Mouse (Mus musculus) brain, embryonic 14.5 days (tissue): ENCODE data around the gene Zfp280c. TPM values are rescaled to one million over a fixed set of nuclear protein-coding genes. Genes with fewer than 3 reads are reported as not detected.

Experiments
- DNase-seq: peaks from one replicate; pipeline ENCODE4 v3.0.0-alpha.2; 2011; ENCODE audit warnings: low read depth
- CTCF ChIP-seq: fragments of 200-500 bp; IDR thresholded peaks from 2 replicates; pipeline ENCODE4 v1.5.1; 2012; ENCODE audit warnings: inconsistent platforms, mild to moderate bottlenecking, moderate library complexity, borderline replicate concordance; ENCODE audit not compliant: insufficient read depth, insufficient read length; ENCODE audit errors: extremely low read depth
- POLR2A ChIP-seq: fragments of 200-500 bp; IDR thresholded peaks from 2 replicates; pipeline ENCODE4 v1.6.1; 2012; ENCODE audit warnings: mild to moderate bottlenecking, inconsistent platforms, borderline replicate concordance; ENCODE audit not compliant: poor library complexity, insufficient read depth, insufficient read length, severe bottlenecking; ENCODE audit errors: extremely low read depth
- polyA plus RNA-seq: library from polyadenylated mRNA; depleted of rRNA; stranded (reverse); fragments of >200 nt; gene quantifications from 2 replicates; pipeline ENCODE4 v1.2.3, GENCODE M21; 2012; rRNA removed

The Zfp280c gene
- polyA plus RNA-seq, 1 experiment, result 36.0 TPM

- TF ChIP-seq POLR2A (no peak), CTCF (no peak)
- DNase-seq, result no peak
Observed at GRCm38 (mm10) chrX:48525866-48526265, 68.4 kb downstream of the Zfp280c start.

DNA sequence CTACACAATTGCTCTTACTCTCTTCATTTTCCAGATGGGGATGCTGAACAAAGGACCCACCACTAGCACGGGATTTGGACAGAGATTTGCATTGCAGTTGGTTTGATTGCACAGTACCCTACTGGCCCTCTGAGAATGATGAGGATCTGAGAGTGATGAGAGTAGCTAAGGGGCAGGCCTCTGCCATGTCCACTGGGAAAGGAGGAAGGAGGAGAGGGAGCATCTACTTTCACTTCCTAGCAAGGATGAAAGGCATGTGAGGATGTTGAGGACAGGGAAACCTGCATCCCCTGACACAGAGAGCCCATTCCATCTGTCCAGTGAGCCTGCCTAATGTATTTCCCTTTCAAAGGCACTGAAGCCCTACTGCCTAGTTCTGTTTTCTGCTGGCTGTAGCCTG is 69.0 kb downstream of the Zfp280c start:
- DNase-seq, result no peak

DNA sequence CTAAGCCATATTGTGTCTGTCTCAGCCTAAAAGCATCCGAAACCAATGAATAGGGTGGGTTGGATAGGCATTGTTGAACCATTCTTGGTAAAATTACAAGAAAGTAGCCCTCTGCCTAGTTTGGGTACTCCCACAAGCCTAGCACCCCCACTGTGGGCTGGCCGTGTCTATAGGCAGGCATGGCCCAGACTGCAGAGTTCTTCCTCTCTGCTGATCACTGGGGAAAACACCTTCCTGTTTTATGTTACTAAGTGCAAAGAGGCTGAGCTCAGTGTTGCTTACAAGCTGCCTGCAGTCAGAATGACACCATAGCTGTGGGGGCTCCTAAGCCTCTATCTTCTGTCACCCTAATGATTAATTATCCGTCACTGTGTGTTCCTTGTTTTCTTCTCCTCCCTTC is 70.8 kb downstream of the Zfp280c start:
- TF ChIP-seq POLR2A, result no peak
- no peak for TF ChIP-seq CTCF
- no peak for DNase-seq

More for the DNA sequence above, 69.0 kb downstream of the Zfp280c start:
- TF ChIP-seq POLR2A (no peak), CTCF (no peak)

DNA sequence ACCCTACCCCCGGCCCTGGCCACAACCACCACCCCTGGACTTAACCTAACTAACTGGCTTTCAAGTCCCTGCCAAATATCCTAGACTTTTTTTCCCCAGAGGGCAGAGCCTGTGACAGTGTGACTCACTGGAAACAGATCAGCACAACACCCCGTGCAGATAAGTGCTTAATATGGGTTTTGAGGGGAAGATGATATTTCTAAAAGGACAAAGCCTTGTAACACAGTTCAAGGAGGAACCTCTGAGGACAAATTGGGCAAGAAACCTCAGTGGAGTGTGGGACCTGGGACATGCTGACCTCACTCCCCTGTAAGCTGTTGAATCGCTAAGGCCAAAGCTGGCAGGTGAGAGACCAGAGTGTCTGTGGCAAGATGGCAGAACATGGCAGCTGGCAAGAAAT is 72.7 kb downstream of the Zfp280c start:
- TF ChIP-seq POLR2A (no peak), CTCF (no peak)
- no peak for DNase-seq

GRCm38 (mm10) chrX:48519549-48520085 is 74.7 kb downstream of the Zfp280c start:
- no peak for TF ChIP-seq CTCF
- TF ChIP-seq POLR2A, result no peak
- DNase-seq, result peak; percentile 55

DNA sequence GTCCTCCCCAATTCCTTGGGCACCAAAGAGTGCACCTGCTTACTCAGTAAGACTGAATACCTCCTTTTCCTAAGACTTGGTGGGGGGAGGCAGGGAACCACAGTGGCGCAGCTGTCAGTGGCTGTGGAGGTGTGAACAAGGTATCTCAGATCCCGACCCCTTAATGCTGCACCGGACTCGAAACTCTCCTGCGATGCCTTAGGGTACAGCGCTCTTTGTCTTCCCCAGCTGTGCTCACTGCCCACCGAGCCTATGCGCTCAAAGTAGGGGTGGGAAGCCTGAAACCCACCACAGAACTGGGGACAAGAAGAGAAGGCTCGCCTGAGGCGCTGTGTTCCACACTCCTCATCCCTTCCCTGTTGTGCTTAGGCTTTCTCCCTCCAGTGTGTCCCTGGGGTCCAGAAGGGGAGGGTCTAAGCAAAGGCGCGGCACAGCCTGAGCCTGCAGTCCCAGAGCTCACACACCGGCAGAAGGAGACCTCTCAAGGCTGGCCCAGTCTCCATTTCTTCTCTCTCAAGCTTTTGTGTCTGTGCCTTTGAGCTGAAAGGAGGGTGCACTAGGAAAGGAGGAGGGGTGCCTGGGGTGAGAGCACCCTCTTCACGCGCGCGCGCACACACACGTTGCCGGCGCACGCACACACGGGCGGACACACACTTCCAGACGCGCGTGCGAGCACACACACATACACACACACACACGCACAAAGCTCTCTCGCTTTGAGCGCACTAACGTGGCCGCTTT is 75.3 kb downstream of the Zfp280c start, which contains the start of gene Rab33a:
Gene Rab33a (plus strand): TSS at position 478 of the 741 bp plus-strand sequence.
- DNase-seq, result peak; percentile 83
- TF ChIP-seq POLR2A, result no peak
- no peak for TF ChIP-seq CTCF

- DNase-seq, result peak; percentile 96
- 0 out of 2 replicates have a peak, but pooled peaks have one; percentile 37 for TF ChIP-seq POLR2A
- TF ChIP-seq CTCF, result no peak
Observed at GRCm38 (mm10) chrX:48518211-48518807, 76.0 kb downstream of the Zfp280c start.

GRCm38 (mm10) chrX:48513824-48514223 is 80.5 kb downstream of the Zfp280c start:
- no peak for DNase-seq
- TF ChIP-seq POLR2A (no peak), CTCF (no peak)

DNA sequence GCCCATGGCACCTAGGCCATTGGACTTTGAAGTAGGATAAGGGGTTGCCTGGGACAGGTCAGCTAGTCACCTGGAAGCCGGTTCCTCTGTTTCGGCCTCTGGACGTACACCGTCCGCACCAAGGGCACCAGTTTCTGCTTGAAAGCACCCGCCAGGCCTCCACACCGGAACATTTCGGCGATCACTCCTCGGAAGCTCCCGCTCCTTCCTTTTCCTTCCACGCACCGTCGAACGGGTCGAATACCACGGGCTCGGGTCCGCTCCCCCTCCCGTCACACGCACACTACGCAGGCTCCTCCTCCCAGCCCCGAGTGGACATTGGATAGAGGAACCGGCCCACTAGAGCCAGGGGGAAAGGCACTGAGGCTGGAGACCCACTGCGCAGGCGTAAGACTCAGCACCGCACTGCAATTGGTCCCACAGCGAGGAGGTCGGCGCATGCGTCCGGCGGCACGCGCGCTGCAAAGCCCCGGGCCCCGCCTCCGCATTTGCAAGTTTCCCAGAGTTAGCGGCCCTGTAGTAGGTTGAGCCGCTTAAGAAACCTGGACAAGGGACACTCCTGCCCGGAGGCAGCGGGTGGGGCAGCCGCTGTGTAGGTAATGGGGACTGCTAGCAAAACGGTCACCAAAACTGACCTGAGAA is 81.0 kb downstream of the Zfp280c start, which contains the start of gene Aifm1:
Gene Aifm1 (minus strand): TSS at position 398 of the 642 bp plus-strand sequence.
- DNase-seq, result peak; percentile 97
- TF ChIP-seq POLR2A (no peak), CTCF (no peak)

GRCm38 (mm10) chrX:48493763-48494162 is 100.5 kb downstream of the Zfp280c start:
- no peak for DNase-seq
- TF ChIP-seq CTCF (no peak), POLR2A (no peak)

Other genes with a start within 250 kb of the Zfp280c start
- 2.1 and 2.8 TPM in 2 replicates for gene Elf4, start 131.4 kb downstream of the Zfp280c start, polyA plus RNA-seq
- 29.5 and 31.6 TPM in 2 replicates for gene Aifm1, start 80.9 kb downstream of the Zfp280c start, polyA plus RNA-seq
- 77.5 and 78.9 TPM in 2 replicates for gene Rab33a, start 75.2 kb downstream of the Zfp280c start, polyA plus RNA-seq
- gene Slc25a14, start 28.9 kb upstream of the Zfp280c start, polyA plus RNA-seq, result 25.5 and 30.1 TPM in 2 replicates
- 0.03 TPM in 1 of 2 replicates, not detected in the other for gene Gpr119, start 80.0 kb upstream of the Zfp280c start, polyA plus RNA-seq
- 11.6 and 11.8 TPM in 2 replicates for gene Rbmx2, start 100.5 kb upstream of the Zfp280c start, polyA plus RNA-seq